Mouse (Mus musculus): ENCODE results near the gene Tspan15.

DNA sequence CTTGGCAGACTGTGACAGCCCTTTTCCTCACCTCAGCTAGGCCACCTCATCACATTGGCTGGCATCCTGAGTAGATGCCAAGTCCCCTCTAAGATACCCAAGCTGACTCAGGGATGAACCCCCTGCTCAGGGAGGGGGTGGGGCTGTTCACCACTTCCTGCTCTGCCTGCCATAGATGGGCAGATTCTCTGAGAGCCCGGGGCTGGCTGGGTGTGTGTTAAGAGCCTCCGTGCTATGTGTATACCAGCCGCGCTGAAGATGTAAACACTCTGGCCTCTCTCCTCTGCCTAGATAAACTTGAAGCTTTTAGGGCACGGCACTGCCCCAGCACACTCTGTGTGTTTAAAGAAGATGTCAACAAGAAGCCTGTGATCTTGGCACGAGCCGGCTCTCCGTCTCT, 16.8 kb upstream of the Tspan15 start:
- TF ChIP-seq CTCF (IDR thresholded peaks at IDR 0.05) (no peak), EP300 (IDR thresholded peaks at IDR 0.05) (peak; percentile 53)
